Mouse (Mus musculus): ENCODE results near the gene Slc26a5. TPM values are rescaled to one million over a fixed set of nuclear protein-coding genes. Genes with fewer than 3 reads are reported as not detected.

Gene Slc26a5
- polyA plus RNA-seq, 1 experiment from 2014 or later = not detected

DNA sequence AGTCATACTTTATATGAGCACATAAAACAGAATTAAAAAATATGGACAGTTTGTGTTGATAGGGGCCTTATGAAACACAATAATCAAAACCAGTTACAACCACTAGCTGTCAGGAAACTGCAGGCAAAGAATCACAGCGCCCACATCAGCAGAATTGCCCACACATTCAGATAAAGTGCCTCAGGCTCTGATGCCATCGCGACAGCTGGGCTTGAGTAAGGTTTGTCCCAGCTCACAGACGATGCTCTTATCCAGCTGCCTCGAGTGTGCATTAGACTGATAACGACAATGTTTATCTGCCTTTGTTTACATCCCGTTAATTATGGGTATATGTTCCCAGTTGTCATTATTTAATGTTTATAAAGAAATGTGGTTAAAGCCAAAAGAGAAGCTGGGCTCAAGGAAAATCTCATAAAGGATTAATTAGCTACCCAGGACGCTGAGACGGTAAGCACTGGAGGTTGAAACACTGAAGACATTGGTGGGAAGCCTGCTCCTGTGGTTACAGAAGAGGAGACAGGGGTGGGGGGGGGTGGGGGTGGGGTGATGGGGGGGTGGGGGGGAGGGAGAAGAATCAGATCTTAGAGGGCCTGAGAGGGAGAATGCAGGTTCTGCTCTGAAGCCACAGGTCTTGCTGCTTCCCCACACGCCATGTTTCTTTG, 13.6 kb downstream of the Slc26a5 start:
- H3K27ac ChIP-seq = no peak overlapping the region
- H3K9me3 ChIP-seq = no peaks in the 10 kb centered on the region
- DNase-seq (ENCODE audit: low spot score) = peak; percentile 30
- H3K4me3 ChIP-seq = no peak overlapping the region
- no peaks in the 10 kb centered on the region for H3K27me3 ChIP-seq (ENCODE audit: insufficient read depth, poor library complexity, severe bottlenecking)
- 47% methylated on average over 10 of the region's 10 CpGs for WGBS
- H3K36me3 ChIP-seq = no peaks in the 10 kb centered on the region
- H3K4me1 ChIP-seq = no peaks in the 10 kb centered on the region

DNA sequence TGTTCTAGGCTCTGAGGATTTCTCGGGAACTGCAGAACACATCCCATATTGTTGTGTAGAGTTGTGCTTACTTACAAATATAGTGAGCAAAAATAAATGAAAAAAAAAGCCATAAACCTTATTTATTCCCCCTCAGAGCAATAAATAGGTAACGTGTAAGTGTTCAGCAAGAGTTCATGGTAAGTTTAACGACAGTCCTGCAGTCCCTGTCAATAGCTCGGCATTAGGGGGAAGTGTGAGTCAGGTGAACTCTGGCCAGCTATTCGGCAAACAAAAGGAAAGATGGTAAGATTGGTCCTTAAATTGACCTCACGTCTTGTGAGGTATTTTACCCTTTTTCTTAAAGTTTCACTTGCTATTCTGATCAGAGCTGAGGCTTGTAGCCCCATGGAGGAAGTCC, 18.0 kb downstream of the Slc26a5 start:
- Histone ChIP-seq H3K4me3 (no peak overlapping the region), H3K27me3 (ENCODE audit: insufficient read depth, poor library complexity, severe bottlenecking) (no peaks in the 10 kb centered on the region), H3K4me1 (no peaks in the 10 kb centered on the region), H3K9me3 (no peaks in the 10 kb centered on the region), H3K27ac (no peak overlapping the region), H3K36me3 (no peaks in the 10 kb centered on the region)
- DNase-seq (ENCODE audit: low spot score) = peak; percentile 35
- WGBS = 75% methylated on average over 6 of the region's 6 CpGs

DNA sequence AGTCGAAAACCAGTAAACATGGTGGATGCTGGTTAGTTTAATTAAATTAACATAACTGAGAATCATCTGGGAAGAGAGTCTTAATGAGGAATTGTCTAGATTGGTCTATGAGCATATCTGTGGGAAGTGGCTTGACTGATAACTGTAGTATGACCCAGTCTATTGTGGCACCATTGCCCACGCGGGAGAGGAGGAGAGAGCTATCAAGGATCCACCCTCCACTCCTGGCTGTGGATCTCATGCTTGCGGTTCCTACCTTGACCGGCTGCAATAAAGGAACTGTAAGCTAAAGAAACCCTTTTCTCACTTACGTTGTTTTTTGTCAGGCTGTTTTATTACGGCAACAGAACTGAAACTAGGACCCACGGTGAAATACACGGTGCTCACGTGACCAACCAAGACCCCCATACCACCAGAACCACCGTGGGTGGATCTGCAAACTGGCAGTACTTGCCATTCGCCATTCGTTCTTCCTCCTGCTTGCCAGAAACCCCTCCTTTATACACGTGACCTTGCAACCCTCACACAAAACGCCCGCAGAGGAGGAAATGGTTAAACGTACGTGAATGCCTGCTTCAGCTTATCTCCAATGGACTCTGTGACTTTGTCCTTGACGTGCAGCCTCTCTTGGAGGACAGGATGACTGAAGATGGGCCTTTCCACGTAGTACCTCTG, 18.7 kb downstream of the Slc26a5 start:
- no peaks in the 10 kb centered on the region for H3K27me3 ChIP-seq (ENCODE audit: insufficient read depth, poor library complexity, severe bottlenecking)
- 75% methylated on average over 20 of the region's 20 CpGs for WGBS
- H3K4me1 ChIP-seq = no peaks in the 10 kb centered on the region
- DNase-seq (ENCODE audit: low spot score) = peak; percentile 27
- no peak overlapping the region for H3K4me3 ChIP-seq
- H3K9me3 ChIP-seq = no peaks in the 10 kb centered on the region
- no peaks in the 10 kb centered on the region for H3K36me3 ChIP-seq
- H3K27ac ChIP-seq = no peak overlapping the region

DNA sequence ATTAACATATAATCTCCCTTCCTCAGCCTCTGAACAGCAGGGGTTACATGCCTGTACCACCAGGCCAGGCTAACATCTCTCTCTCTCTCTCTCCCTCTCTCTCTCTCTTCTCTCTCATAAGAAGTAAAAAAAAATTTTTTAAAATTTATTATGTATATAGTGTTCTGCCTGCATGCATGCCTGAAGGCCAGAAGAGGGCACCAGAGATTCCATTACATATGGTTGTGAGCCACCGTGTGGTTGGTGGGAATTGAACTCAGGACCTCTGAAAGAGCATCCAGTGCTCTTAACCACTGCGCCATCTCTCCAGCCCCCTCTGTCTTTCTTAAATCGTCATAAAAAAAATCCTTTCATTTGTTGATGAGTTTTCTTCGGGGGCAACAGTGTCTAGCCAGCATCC, 20.7 kb downstream of the Slc26a5 start:
- no peaks in the 10 kb centered on the region for H3K4me1 ChIP-seq
- no peaks in the 10 kb centered on the region for H3K9me3 ChIP-seq
- no peak overlapping the region for H3K4me3 ChIP-seq
- H3K27me3 ChIP-seq (ENCODE audit: insufficient read depth, poor library complexity, severe bottlenecking) = no peaks in the 10 kb centered on the region
- 64% methylated on average over 4 of the region's 4 CpGs for WGBS
- no peak overlapping the region for H3K27ac ChIP-seq
- DNase-seq (ENCODE audit: low spot score) = peak; percentile 24
- H3K36me3 ChIP-seq = no peaks in the 10 kb centered on the region

DNA sequence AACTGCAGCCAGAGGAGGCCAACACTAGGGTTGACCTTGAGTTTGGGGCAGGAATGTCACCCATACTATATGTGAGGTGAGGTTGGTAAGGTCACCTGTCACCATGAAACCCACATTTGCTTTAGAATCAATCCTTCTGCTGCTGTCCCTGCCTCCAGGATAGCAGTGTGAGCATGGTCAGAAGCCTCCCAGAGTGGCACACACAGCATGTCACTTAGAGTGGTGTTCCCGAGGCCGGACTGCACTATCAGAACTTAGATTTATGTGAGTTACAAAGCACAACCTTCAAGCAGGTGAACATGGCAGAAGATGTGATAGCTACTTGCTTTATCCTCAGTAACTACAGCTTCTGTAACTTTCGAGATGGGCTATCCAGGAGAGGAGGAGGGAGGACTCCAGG, 33.6 kb downstream of the Slc26a5 start:
- Histone ChIP-seq H3K27ac (no peak overlapping the region), H3K9me3 (no peaks in the 10 kb centered on the region), H3K4me1 (no peaks in the 10 kb centered on the region), H3K4me3 (no peak overlapping the region), H3K36me3 (no peaks in the 10 kb centered on the region), H3K27me3 (ENCODE audit: insufficient read depth, poor library complexity, severe bottlenecking) (no peaks in the 10 kb centered on the region)
- DNase-seq (ENCODE audit: low spot score) = peak; percentile 61
- 66% methylated on average over 3 of the region's 3 CpGs for WGBS

DNA sequence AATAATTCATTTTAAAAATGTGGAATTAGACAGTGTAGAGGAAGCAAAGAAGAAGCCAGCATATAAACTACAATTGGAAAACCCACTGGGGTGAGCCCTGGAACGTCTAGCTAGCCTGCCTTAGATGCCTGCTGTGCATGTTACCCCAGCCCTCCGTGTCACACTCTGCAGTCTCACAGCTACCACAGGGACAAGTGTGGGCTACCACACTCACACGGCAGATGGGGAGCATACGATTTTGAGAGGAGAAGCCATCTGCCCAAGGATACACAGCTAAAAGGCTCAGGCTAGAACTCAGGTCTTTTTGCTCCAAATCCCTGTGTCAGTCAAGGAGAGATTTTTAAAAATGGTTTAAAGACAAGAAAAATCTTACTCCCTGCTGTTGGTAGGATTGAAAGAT, 36.5 kb downstream of the Slc26a5 start:
- Histone ChIP-seq H3K4me1 (no peaks in the 10 kb centered on the region), H3K4me3 (no peak overlapping the region), H3K27ac (no peak overlapping the region), H3K27me3 (ENCODE audit: insufficient read depth, poor library complexity, severe bottlenecking) (no peaks in the 10 kb centered on the region), H3K36me3 (no peaks in the 10 kb centered on the region), H3K9me3 (no peaks in the 10 kb centered on the region)
- WGBS = 52% methylated on average over 4 of the region's 4 CpGs
- no peak for DNase-seq (ENCODE audit: low spot score)

DNA sequence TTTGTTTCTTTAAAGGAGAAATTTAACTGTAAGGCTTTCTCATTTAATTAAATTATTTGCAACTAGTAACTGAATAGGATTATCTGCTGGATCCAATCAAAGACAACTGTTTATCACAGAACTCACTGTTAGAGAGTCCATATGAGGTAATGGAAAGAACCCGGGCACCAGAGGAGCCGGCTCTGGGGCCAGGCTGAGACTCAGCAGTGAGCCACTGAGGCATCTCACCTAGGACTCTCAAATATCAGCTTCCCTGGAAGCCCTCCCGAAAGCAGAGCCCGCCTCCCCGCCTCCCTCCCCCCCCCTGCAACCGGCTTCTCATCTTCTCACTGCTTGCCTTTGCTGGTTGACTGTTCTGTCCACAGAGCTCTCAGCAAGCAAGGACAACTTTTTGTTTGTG, 37.8 kb downstream of the Slc26a5 start:
- WGBS = 14% methylated on average over 6 of the region's 6 CpGs
- H3K36me3 ChIP-seq = no peaks in the 10 kb centered on the region
- H3K9me3 ChIP-seq = no peaks in the 10 kb centered on the region
- no peak for DNase-seq (ENCODE audit: low spot score)
- H3K27me3 ChIP-seq (ENCODE audit: insufficient read depth, poor library complexity, severe bottlenecking) = no peaks in the 10 kb centered on the region
- no peak overlapping the region for H3K27ac ChIP-seq
- no peaks in the 10 kb centered on the region for H3K4me1 ChIP-seq
- H3K4me3 ChIP-seq = no peak overlapping the region

DNA sequence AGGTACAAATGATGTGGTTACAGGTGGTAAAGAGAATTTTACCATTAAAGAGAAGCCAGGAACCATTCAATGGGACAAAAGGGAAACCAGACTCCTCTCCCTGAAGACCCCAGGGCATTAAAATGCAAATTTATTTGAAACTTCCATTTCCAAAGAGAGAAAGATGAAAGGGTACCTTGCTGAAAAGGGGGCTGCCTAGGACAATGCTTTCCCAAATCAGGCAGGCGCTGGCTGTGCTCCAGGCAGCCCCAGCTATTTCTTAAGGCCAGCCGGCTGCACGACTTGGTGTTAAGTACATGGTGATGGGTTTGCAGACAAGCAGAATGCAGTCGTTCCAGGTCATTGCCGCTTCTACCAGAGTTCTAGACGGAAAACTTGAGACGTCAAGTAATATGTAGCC, 39.0 kb downstream of the Slc26a5 start:
- no peaks in the 10 kb centered on the region for H3K36me3 ChIP-seq

DNA sequence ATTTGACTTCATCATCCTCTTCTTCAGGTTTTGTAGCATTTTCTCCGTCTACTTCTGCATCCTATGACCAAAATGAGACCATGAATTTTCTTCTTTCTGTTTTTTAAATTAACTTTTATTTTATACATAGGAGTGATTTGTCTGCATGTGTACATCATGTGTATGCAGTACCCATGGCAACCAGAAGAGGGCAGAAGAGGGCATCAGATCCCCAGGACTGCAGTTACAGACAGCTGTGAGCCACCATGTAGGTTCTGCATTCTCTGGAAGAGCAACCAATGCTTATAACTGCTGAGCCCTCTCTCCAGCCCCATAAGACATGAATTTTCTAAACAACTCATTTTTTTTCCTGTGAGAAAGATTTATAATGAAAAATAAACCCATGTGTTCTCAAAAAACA, 51.4 kb downstream of the Slc26a5 start:
- DNase-seq (ENCODE audit: low spot score) = peak; percentile 74
- no peaks in the 10 kb centered on the region for H3K27me3 ChIP-seq (ENCODE audit: insufficient read depth, poor library complexity, severe bottlenecking)
- no peaks in the 10 kb centered on the region for H3K4me1 ChIP-seq
- H3K27ac ChIP-seq = no peak overlapping the region
- no peak overlapping the region for H3K4me3 ChIP-seq
- 34% methylated on average over 1 of the region's 1 CpGs for WGBS
- no peaks in the 10 kb centered on the region for H3K9me3 ChIP-seq
- no peaks in the 10 kb centered on the region for H3K36me3 ChIP-seq

More for the DNA sequence above, 39.0 kb downstream of the Slc26a5 start:
- H3K27ac ChIP-seq = no peak overlapping the region
- no peaks in the 10 kb centered on the region for H3K4me1 ChIP-seq
- H3K4me3 ChIP-seq = no peak overlapping the region
- DNase-seq (ENCODE audit: low spot score) = no peak
- WGBS = 48% methylated on average over 7 of the region's 7 CpGs
- H3K27me3 ChIP-seq (ENCODE audit: insufficient read depth, poor library complexity, severe bottlenecking) = no peaks in the 10 kb centered on the region
- H3K9me3 ChIP-seq = no peaks in the 10 kb centered on the region

DNA sequence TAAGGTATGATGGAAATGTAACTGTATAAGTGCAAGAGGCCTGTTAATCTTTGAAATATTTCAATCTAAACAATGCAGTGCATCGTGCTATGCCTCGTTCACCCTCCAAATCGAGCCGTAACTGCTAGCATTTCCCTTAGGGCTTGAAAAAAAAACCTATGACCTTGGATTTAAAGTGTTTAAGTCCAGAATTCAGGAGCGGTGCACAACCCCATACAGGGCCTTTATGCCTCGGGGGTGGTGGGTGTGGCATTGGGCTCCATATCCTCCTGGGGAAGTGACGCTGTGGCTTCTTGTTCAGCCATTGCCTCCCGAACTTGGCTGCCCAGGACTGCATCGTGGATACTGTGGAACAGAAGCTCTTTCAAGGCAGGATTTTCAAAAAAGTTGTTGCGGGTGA, 54.5 kb downstream of the Slc26a5 start:
- Histone ChIP-seq H3K9me3 (no peaks in the 10 kb centered on the region), H3K36me3 (no peaks in the 10 kb centered on the region), H3K4me3 (no peak overlapping the region), H3K27ac (no peak overlapping the region), H3K27me3 (ENCODE audit: insufficient read depth, poor library complexity, severe bottlenecking) (no peaks in the 10 kb centered on the region), H3K4me1 (no peaks in the 10 kb centered on the region)
- whole genome bisulfite sequencing = 82% methylated on average over 10 of the region's 10 CpGs
- no peak for DNase-seq (ENCODE audit: low spot score)

DNA sequence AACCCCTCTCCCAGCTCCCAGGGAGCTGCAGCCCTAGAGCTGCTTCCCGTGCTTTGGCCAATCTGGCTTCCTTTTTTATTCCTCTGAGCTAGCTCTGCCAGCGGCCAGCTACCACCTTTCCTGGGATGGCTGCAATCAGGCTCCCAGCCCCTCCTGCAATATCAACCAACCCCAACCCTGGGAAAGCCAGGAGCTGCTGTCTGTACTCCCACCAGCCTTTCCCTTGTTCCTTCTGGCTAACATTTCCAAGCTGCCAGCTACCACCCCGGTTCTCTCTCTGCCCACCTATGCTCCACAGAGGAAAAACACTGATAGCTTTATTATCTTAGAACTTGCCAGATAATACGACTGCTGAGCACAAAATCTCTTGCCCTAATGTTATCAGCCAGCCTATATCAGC, 60.6 kb downstream of the Slc26a5 start:
- Histone ChIP-seq H3K4me1 (no peaks in the 10 kb centered on the region), H3K4me3 (no peak overlapping the region), H3K27me3 (ENCODE audit: insufficient read depth, poor library complexity, severe bottlenecking) (no peaks in the 10 kb centered on the region), H3K36me3 (peaks cover 44% of the 10 kb centered on the region), H3K9me3 (no peaks in the 10 kb centered on the region), H3K27ac (no peak overlapping the region)
- DNase-seq (ENCODE audit: low spot score) = peak; percentile 19
- 43% methylated on average over 4 of the region's 4 CpGs for WGBS

DNA sequence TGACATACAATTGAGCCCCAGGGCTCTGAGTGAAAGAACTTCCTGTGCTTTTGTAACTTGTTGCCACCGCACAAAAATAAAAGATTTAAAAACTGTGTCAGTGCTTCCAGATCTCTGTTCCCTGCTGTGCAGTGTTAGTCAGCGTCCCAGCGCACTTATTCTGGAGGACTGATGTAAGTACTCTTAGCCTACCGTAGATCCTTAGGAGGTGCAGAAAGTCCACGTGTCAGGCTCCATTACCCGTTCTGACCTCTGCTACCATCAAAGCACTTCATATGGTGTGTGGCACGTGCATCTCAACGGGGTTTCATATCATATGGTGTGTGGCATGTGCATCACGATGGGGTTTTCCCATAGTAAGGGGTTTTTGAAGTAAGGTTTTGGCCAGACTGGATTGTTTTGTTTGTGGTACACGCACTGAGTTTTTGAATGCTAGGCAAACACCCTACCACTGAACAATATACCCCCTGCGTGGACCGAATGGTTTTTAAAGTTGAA, 61.7 kb downstream of the Slc26a5 start:
- WGBS = 94% methylated on average over 12 of the region's 12 CpGs
- peak; percentile 47 for DNase-seq (ENCODE audit: low spot score)

DNA sequence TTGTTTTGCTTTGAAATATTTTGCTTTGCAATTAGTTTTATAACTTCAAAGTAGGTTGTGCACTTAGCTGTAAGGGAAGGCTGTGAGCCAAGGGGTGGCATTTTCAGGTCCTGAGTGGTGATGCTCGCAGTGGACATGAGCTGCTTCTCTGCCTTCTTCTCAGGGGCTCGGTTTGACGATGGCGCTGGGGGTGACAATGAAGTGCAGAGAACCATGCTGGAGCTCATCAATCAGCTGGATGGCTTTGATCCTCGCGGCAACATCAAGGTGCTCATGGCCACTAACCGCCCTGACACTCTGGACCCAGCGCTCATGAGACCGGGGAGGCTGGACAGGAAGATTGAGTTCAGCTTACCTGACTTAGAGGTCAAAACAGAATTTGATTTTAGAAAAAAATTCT, 62.5 kb downstream of the Slc26a5 start:
- H3K27ac ChIP-seq = no peak overlapping the region
- H3K27me3 ChIP-seq (ENCODE audit: insufficient read depth, poor library complexity, severe bottlenecking) = no peaks in the 10 kb centered on the region
- DNase-seq (ENCODE audit: low spot score) = peak; percentile 68
- peaks cover 61% of the 10 kb centered on the region for H3K36me3 ChIP-seq
- no peak overlapping the region for H3K4me3 ChIP-seq
- WGBS = 93% methylated on average over 9 of the region's 9 CpGs
- H3K9me3 ChIP-seq = no peaks in the 10 kb centered on the region
- no peaks in the 10 kb centered on the region for H3K4me1 ChIP-seq

More for the DNA sequence above, 61.7 kb downstream of the Slc26a5 start:
- Histone ChIP-seq H3K27me3 (ENCODE audit: insufficient read depth, poor library complexity, severe bottlenecking) (no peaks in the 10 kb centered on the region), H3K27ac (no peak overlapping the region), H3K9me3 (no peaks in the 10 kb centered on the region), H3K36me3 (peaks cover 54% of the 10 kb centered on the region), H3K4me1 (no peaks in the 10 kb centered on the region), H3K4me3 (no peak overlapping the region)
